Mouse (Mus musculus) kidney, postnatal 4 days (tissue): ENCODE data around the gene Tnk1.

Source experiments
- DNase-seq, 2 experiments: peaks; one replicate each; pipeline ENCODE4 v3.0.0; 2021; ENCODE audit warnings: mixed read lengths in 2 of 2

Tnk1 gene

GRCm38 (mm10) chr11:69858113-69858998, at the start of gene Tnk1:
Tnk1 (minus strand) TSS chr11:69858730.
- DNase-seq, result peak; percentile 51 to 70

- no peak for DNase-seq
Measured at GRCm38 (mm10) chr11:69904311-69904710, 45.8 kb upstream of the Tnk1 start.

GRCm38 (mm10) chr11:69902972-69903371, 44.4 kb upstream of the Tnk1 start:
- no peak for DNase-seq

GRCm38 (mm10) chr11:69901993-69902392, 43.5 kb upstream of the Tnk1 start:
- DNase-seq, result peak in 1 of 2 experiments; percentile 49

GRCm38 (mm10) chr11:69901406-69901846, 42.9 kb upstream of the Tnk1 start:
- peak; percentile 92 to 96 for DNase-seq

- DNase-seq, result peak; percentile 87 to 93
Measured at GRCm38 (mm10) chr11:69900471-69901405, 42.2 kb upstream of the Tnk1 start, which contains the start of the genes 2810408A11Rik and Neurl4. 2810408A11Rik (minus strand) TSS chr11:69900987. Neurl4 (plus strand) TSS chr11:69901072.

GRCm38 (mm10) chr11:69899870-69900269, 41.3 kb upstream of the Tnk1 start:
- no peak for DNase-seq

GRCm38 (mm10) chr11:69895291-69895690, 36.8 kb upstream of the Tnk1 start, which contains the start of gene Acap1:
Acap1 (minus strand) TSS chr11:69895539.
- DNase-seq, result no peak

GRCm38 (mm10) chr11:69894671-69895070, 36.1 kb upstream of the Tnk1 start:
- peak; percentile 31 to 44 for DNase-seq

- no peak for DNase-seq
Measured at GRCm38 (mm10) chr11:69891482-69891881, 33.0 kb upstream of the Tnk1 start.

- peak; percentile 30 to 57 for DNase-seq
Measured at GRCm38 (mm10) chr11:69886907-69887635, 28.5 kb upstream of the Tnk1 start.

GRCm38 (mm10) chr11:69884663-69885062, 26.1 kb upstream of the Tnk1 start:
- DNase-seq, result no peak

GRCm38 (mm10) chr11:69884240-69884639, 25.7 kb upstream of the Tnk1 start:
- peak in 1 of 2 experiments; percentile 27 for DNase-seq

GRCm38 (mm10) chr11:69883527-69884151, 25.1 kb upstream of the Tnk1 start:
- DNase-seq, result peak in 1 of 2 experiments; percentile 34

GRCm38 (mm10) chr11:69883066-69883465, 24.5 kb upstream of the Tnk1 start:
- peak; percentile 55 to 68 for DNase-seq

- peak in 1 of 2 experiments; percentile 15 for DNase-seq
Measured at GRCm38 (mm10) chr11:69881787-69882670, 23.5 kb upstream of the Tnk1 start.

- DNase-seq, result peak; percentile 91 to 95
Measured at GRCm38 (mm10) chr11:69880853-69881603, 22.5 kb upstream of the Tnk1 start, which contains the start of gene Kctd11. Kctd11 (minus strand) TSS chr11:69881406.

- peak; percentile 83 to 90 for DNase-seq
Measured at GRCm38 (mm10) chr11:69880506-69880852, 21.9 kb upstream of the Tnk1 start.

- DNase-seq, result peak in 1 of 2 experiments; percentile 28
Measured at GRCm38 (mm10) chr11:69879711-69880110, 21.2 kb upstream of the Tnk1 start.

- DNase-seq, result no peak
Measured at GRCm38 (mm10) chr11:69878952-69879351, 20.4 kb upstream of the Tnk1 start.
